Mouse (Mus musculus) ES-Bruce4 (cell line): ENCODE results near the gene Chst15. TPM values are rescaled to one million over a fixed set of nuclear protein-coding genes. Genes with fewer than 3 reads are reported as not detected.

Experiments used
- H3K27ac ChIP-seq: 2 replicates; pipeline ENCODE4 v1.5.1; 2012; ENCODE audit warnings: low read length, inconsistent platforms; ENCODE audit not compliant: insufficient read depth
- H3K27me3 ChIP-seq: 2 replicates; pipeline ENCODE4 v1.6.1; 2012; ENCODE audit warnings: mild to moderate bottlenecking, low read length, inconsistent platforms; ENCODE audit not compliant: control insufficient read depth, poor library complexity, insufficient read depth, severe bottlenecking
- H3K36me3 ChIP-seq: 2 replicates; pipeline ENCODE4 v1.6.1; 2012; ENCODE audit warnings: inconsistent platforms, mild to moderate bottlenecking, low read length, moderate library complexity; ENCODE audit not compliant: control insufficient read depth, poor library complexity, insufficient read depth, severe bottlenecking
- H3K4me1 ChIP-seq: one replicate; pipeline ENCODE4 v1.8.1; 2011; ENCODE audit warnings: low read length; ENCODE audit not compliant: control insufficient read depth, insufficient read depth
- H3K4me3 ChIP-seq: 2 replicates; pipeline ENCODE4 v1.5.1; 2011; ENCODE audit warnings: low read depth, mild to moderate bottlenecking, low read length
- H3K9ac ChIP-seq: 2 replicates; pipeline ENCODE4 v1.6.1; 2012; ENCODE audit warnings: low read depth, mild to moderate bottlenecking, inconsistent platforms; ENCODE audit not compliant: poor library complexity, severe bottlenecking
- H3K9me3 ChIP-seq: replicated peaks from 2 replicates; pipeline ENCODE4 v1.6.1; 2012; ENCODE audit warnings: mild to moderate bottlenecking, low read length, inconsistent platforms; ENCODE audit not compliant: control insufficient read depth, poor library complexity, insufficient read depth, severe bottlenecking
- CTCF ChIP-seq: IDR thresholded peaks from one replicate; pipeline ENCODE4 v1.8.1; 2011; ENCODE audit warnings: low read depth, low read length
- EP300 ChIP-seq: IDR thresholded peaks from 2 replicates; pipeline ENCODE4 v1.6.1; 2011; ENCODE audit warnings: low read depth, low read length; ENCODE audit not compliant: insufficient read depth
- POLR2A ChIP-seq: IDR thresholded peaks from one replicate; pipeline ENCODE4 v1.8.1; 2011; ENCODE audit warnings: low read length; ENCODE audit not compliant: insufficient read depth
- polyA plus RNA-seq: library from polyadenylated mRNA; stranded (reverse); fragments of >200 nt; gene quantifications from 2 replicates; pipeline ENCODE4 v1.2.4, GENCODE M21; 2011; ENCODE audit warnings: low read depth; ENCODE audit not compliant: missing spikeins, insufficient read depth, insufficient read length

Chst15 gene
- polyA plus RNA-seq, 1 experiment, result 15.4 TPM

DNA sequence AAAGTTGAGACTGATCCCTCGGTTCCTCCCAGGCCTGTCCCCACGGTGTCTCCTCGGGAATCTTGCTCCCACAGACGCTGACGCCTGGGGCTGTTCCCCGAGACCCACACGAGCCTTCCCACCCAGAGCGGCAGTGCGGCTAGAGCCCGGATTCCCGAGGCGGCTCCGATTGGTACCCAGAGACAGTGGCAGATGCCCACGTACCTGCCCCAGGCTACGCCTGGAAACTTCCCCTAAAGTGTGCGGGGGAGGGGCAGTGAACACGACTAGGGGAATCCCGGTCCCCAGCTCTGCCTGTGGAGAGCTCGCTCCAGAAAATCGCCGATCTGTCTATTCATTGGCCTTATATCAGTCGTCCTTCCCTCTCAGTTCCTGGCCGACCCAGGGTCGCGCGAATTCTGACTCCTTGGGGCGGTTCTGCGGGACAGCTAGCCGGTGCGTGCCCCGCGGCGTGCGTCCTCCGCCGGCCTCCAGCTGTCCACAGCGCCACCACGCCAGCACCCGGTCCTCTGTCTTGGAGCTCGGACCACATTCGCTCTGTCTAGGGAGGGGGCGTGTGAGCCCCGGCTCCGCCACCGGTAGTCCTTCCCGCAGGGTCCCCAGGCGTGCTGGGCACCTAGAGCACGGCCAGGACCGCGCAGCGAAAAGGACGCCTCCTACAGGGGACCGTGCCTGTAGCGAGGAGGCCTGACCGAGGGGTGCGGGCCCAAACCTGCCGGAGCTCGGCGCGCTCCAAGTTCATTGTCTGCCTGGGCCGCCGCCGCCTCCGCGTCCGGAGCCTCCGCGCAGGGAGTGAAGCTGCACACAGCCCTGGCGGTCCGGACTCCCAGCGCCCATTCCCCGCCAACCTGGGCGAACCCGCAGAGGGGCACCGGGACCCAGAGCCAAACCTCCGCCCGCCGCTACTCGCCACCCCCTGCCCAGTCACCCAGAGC is 660 bp downstream of the Chst15 start:
- no peak overlapping the region for H3K27ac ChIP-seq
- H3K9ac ChIP-seq, result peak overlapping the region; percentile 44
- no peaks in the 10 kb centered on the region for H3K36me3 ChIP-seq
- peaks cover 8% of the 10 kb centered on the region; the same call in 1 of the 2 replicates for H3K27me3 ChIP-seq
- no peaks in the 10 kb centered on the region for H3K4me1 ChIP-seq
- no peaks in the 10 kb centered on the region for H3K9me3 ChIP-seq
- TF ChIP-seq CTCF (no peak), EP300 (no peak), POLR2A (no peak)
- H3K4me3 ChIP-seq, result peak overlapping the region; percentile 48

DNA sequence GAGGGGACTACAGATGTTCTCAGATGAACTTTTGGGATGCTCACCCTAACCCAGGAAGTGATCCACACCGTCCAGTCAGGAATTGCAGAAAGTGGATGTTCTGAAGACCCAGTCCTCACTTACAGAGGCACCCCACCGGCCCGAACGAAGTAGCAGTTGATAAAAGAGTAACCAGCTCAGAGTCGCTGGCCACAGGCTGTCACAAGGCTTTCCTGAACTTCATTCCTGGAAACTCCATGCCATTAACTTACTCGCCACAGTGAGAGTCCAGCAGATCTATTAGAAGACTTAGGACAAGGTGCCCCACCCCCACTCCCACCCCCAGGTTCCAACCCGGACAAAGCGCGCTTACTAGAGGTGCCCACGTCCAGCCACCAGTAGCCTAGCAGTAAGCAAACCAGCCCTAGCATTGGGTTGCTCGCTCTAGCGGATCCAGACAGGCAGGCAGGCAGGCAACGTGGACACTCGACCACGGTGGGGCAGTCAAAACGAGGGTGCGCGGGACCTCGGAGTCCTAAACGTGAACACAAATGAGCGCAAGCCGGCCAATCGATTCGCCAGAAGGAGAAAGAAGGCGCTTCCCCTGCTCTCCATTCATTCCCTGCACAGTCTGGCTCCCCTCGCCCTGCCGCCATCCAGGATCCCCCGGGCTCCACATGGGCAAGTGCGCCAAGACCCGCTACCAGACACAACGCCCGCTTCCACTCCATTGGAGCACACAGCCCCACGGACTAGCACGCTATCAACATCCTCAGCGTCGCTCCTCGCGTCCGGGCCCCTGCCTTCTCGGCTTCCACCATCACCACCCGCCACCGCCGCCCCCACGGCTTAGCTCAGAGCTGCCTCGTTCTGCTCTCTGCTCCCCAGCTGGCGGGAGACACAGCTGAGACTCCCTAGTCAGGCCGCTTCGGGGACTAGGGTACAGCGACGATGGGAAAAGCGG is 1.6 kb downstream of the Chst15 start:
- peak overlapping the region; percentile 48 for H3K4me3 ChIP-seq
- H3K9me3 ChIP-seq, result no peaks in the 10 kb centered on the region
- peak overlapping the region; percentile 44 for H3K9ac ChIP-seq
- peaks cover 8% of the 10 kb centered on the region; the same call in 1 of the 2 replicates for H3K27me3 ChIP-seq
- TF ChIP-seq EP300 (0 out of 2 replicates have a peak, but pooled peaks have one; percentile 18), POLR2A (no peak)
- H3K4me1 ChIP-seq, result no peaks in the 10 kb centered on the region
- no peaks in the 10 kb centered on the region for H3K36me3 ChIP-seq
- H3K27ac ChIP-seq, result no peak overlapping the region

GRCm38 (mm10) chr7:132312396-132312795 is 4.6 kb downstream of the Chst15 start:
- Histone ChIP-seq H3K36me3 (no peaks in the 10 kb centered on the region), H3K27ac (no peak overlapping the region), H3K27me3 (peaks cover 8% of the 10 kb centered on the region; the same call in 1 of the 2 replicates), H3K4me1 (no peaks in the 10 kb centered on the region), H3K4me3 (no peak overlapping the region), H3K9ac (no peak overlapping the region), H3K9me3 (no peaks in the 10 kb centered on the region)
- TF ChIP-seq CTCF (no peak), POLR2A (no peak), EP300 (no peak)

- H3K9ac ChIP-seq, result no peak overlapping the region
- no peaks in the 10 kb centered on the region for H3K36me3 ChIP-seq
- H3K9me3 ChIP-seq, result no peaks in the 10 kb centered on the region
- no peak overlapping the region for H3K27ac ChIP-seq
- H3K27me3 ChIP-seq, result no peaks in the 10 kb centered on the region
- no peaks in the 10 kb centered on the region for H3K4me1 ChIP-seq
- H3K4me3 ChIP-seq, result no peak overlapping the region
- TF ChIP-seq POLR2A, result no peak
- TF ChIP-seq CTCF, result no peak
- TF ChIP-seq EP300, result no peak
Measured at GRCm38 (mm10) chr7:132308537-132309191, 8.4 kb downstream of the Chst15 start.

- TF ChIP-seq EP300 (no peak), POLR2A (no peak), CTCF (no peak)
Measured at GRCm38 (mm10) chr7:132307722-132308271, 9.2 kb downstream of the Chst15 start.

More at GRCm38 (mm10) chr7:132307722-132308271, 9.2 kb downstream of the Chst15 start:
- no peak overlapping the region for H3K9ac ChIP-seq
- H3K27ac ChIP-seq, result no peak overlapping the region
- H3K9me3 ChIP-seq, result no peaks in the 10 kb centered on the region
- H3K36me3 ChIP-seq, result no peaks in the 10 kb centered on the region
- H3K27me3 ChIP-seq, result no peaks in the 10 kb centered on the region
- no peaks in the 10 kb centered on the region for H3K4me1 ChIP-seq
- no peak overlapping the region for H3K4me3 ChIP-seq
